Mouse (Mus musculus): ENCODE measurements around the gene Atp5e. TPM values are rescaled to one million over a fixed set of nuclear protein-coding genes. Genes with fewer than 3 reads are reported as not detected.

Atp5e gene
- polyA plus RNA-seq (2014; fragmentation: Illumina TruSeq; extraction: RNeasy Lipid Tissue Mini Kit (QIAGEN cat#74804); ENCODE audit: low read depth, low replicate concordance): 102 TPM

GRCm38 (mm10) chr2:174463789-174464523 is at the start of gene Atp5e:
Gene Atp5e (minus strand): TSS chr2:174464105.

GRCm38 (mm10) chr2:174472818-174473549 is 9.1 kb upstream of the Atp5e start, which contains the start of gene Prelid3b:
Gene Prelid3b (minus strand): TSS chr2:174473081.

GRCm38 (mm10) chr2:174450353-174450752 is 13.6 kb downstream of the Atp5e start, which contains the start of gene Tubb1:
Gene Tubb1 (plus strand): TSS chr2:174450695.

GRCm38 (mm10) chr2:174438737-174439449 is 25.0 kb downstream of the Atp5e start, which contains the start of gene Ctsz:
Gene Ctsz (minus strand): TSS chr2:174439039.

GRCm38 (mm10) chr2:174415731-174416310 is 48.1 kb downstream of the Atp5e start, which contains the start of gene Nelfcd:
Gene Nelfcd (plus strand): TSS chr2:174415804.

Other genes starting within 250 kb of the Atp5e start
- gene Gnas, start 179.8 kb downstream of the Atp5e start, polyA plus RNA-seq (2014; fragmentation: Illumina TruSeq; extraction: RNeasy Lipid Tissue Mini Kit (QIAGEN cat#74804); ENCODE audit: low read depth, low replicate concordance): 489 TPM
- gene Gm20721, start 117.4 kb downstream of the Atp5e start, polyA plus RNA-seq (2014; fragmentation: Illumina TruSeq; extraction: RNeasy Lipid Tissue Mini Kit (QIAGEN cat#74804); ENCODE audit: low read depth, low replicate concordance): not detected
- 3.7 TPM for gene Nelfcd, start 48.3 kb downstream of the Atp5e start, polyA plus RNA-seq (2014; fragmentation: Illumina TruSeq; extraction: RNeasy Lipid Tissue Mini Kit (QIAGEN cat#74804); ENCODE audit: low read depth, low replicate concordance)
- 12.9 TPM for gene Ctsz, start 25.1 kb downstream of the Atp5e start, polyA plus RNA-seq (2014; fragmentation: Illumina TruSeq; extraction: RNeasy Lipid Tissue Mini Kit (QIAGEN cat#74804); ENCODE audit: low read depth, low replicate concordance)
- not detected for gene Tubb1, start 13.4 kb downstream of the Atp5e start, polyA plus RNA-seq (2014; fragmentation: Illumina TruSeq; extraction: RNeasy Lipid Tissue Mini Kit (QIAGEN cat#74804); ENCODE audit: low read depth, low replicate concordance)
- gene Prelid3b, start 9.0 kb upstream of the Atp5e start, polyA plus RNA-seq (2014; fragmentation: Illumina TruSeq; extraction: RNeasy Lipid Tissue Mini Kit (QIAGEN cat#74804); ENCODE audit: low read depth, low replicate concordance): 49.5 TPM
- not detected for gene Zfp831, start 179.4 kb upstream of the Atp5e start, polyA plus RNA-seq (2014; fragmentation: Illumina TruSeq; extraction: RNeasy Lipid Tissue Mini Kit (QIAGEN cat#74804); ENCODE audit: low read depth, low replicate concordance)